Mouse (Mus musculus) embryonic facial prominence, embryonic 14.5 days (tissue): Measurements from ENCODE around the gene Gas8. TPM values are rescaled to one million over a fixed set of nuclear protein-coding genes. Genes with fewer than 3 reads are reported as not detected.
"Not testable (repeated sequence)": the region's sequence is repeated elsewhere in the genome, so short reads cannot be mapped to it uniquely, and the experiment has no call there.

Experiments
- ATAC-seq: fragments of 200-750 bp; cut with Nextera tagmentation; 2 replicates; pipeline ENCODE4 v1.8.0; 2017; ENCODE audit warnings: low read depth, moderate number of reproducible peaks, moderate TSS enrichment
- DNase-seq: peaks from one replicate; pipeline ENCODE4 v3.0.0-alpha.2; 2015; ENCODE audit warnings: low spot score
- H3K27ac ChIP-seq: fragments of 300-500 bp; sonication (generic); replicated peaks from 2 replicates; pipeline ENCODE4 v1.5.1; 2014; ENCODE audit warnings: low read depth, mild to moderate bottlenecking, low read length, moderate library complexity
- H3K27me3 ChIP-seq: fragments of 300-500 bp; sonication (generic); replicated peaks from 2 replicates; pipeline ENCODE4 v1.6.1; 2014; ENCODE audit warnings: low read length; ENCODE audit not compliant: control insufficient read depth, insufficient read depth
- H3K36me3 ChIP-seq: fragments of 300-500 bp; sonication (generic); 2 replicates; pipeline ENCODE4 v1.6.1; 2014; ENCODE audit warnings: low read length, mixed read lengths; ENCODE audit not compliant: control insufficient read depth, insufficient read depth
- H3K4me1 ChIP-seq: fragments of 300-500 bp; sonication (generic); 2 replicates; pipeline ENCODE4 v1.6.1; 2014; ENCODE audit warnings: antibody characterized with exemption, low read length; ENCODE audit not compliant: control insufficient read depth, insufficient read depth
- H3K4me2 ChIP-seq: fragments of 300-500 bp; sonication (generic); 2 replicates; pipeline ENCODE4 v1.6.1; 2014; ENCODE audit warnings: low read depth, mild to moderate bottlenecking, low read length, moderate library complexity, mixed read lengths
- H3K4me3 ChIP-seq: fragments of 300-500 bp; sonication (generic); 2 replicates; pipeline ENCODE4 v1.5.1; 2014; ENCODE audit warnings: low read depth, mild to moderate bottlenecking, low read length
- H3K9ac ChIP-seq: fragments of 300-500 bp; sonication (generic); 2 replicates; pipeline ENCODE4 v1.6.1; 2014; ENCODE audit warnings: low read depth, mild to moderate bottlenecking, low read length, moderate library complexity, mixed read lengths
- H3K9me3 ChIP-seq: fragments of 300-500 bp; sonication (generic); 2 replicates; pipeline ENCODE4 v1.6.1; 2016; ENCODE audit warnings: low read length; ENCODE audit not compliant: control insufficient read depth
- WGBS: fragments of 180-500 bp; shearing (Covaris S2); extraction: QIAGEN DNeasy Blood & Tissue Kit; methylation state at CpG from one replicate; pipeline ENCODE4 v1.1.7; 2014; 5-methylcytosine and 5-hydroxymethylcytosine counted together
- polyA plus RNA-seq: library from polyadenylated mRNA; unstranded; fragments of >200 nt; fragmentation: Nextera tagmentation; extraction: Ambion mirVana; gene quantifications from 2 replicates; pipeline ENCODE4 v1.2.1, GENCODE M21; 2014

Gene Gas8
- polyA plus RNA-seq, 1 experiment from 2014 or later, result 27.1 TPM

GRCm38 (mm10) chr8:123507153-123507552, 11.5 kb upstream of the Gas8 start:
- Histone ChIP-seq H3K4me3 (no peak overlapping the region), H3K4me1 (no peaks in the 10 kb centered on the region), H3K9ac (no peak overlapping the region), H3K9me3 (no peaks in the 10 kb centered on the region), H3K27me3 (no peaks in the 10 kb centered on the region), H3K36me3 (peaks cover 71% of the 10 kb centered on the region), H3K27ac (no peak overlapping the region), H3K4me2 (no peak overlapping the region)
- DNase-seq, result no peak
- no peak for ATAC-seq
- 82% methylated on average over 5 of the region's 5 CpGs for WGBS

- Histone ChIP-seq H3K4me2 (no peak overlapping the region), H3K9me3 (no peaks in the 10 kb centered on the region), H3K27me3 (peaks cover 13% of the 10 kb centered on the region), H3K36me3 (peaks cover 34% of the 10 kb centered on the region), H3K27ac (no peak overlapping the region), H3K4me3 (no peak overlapping the region), H3K4me1 (peaks cover 11% of the 10 kb centered on the region; the same call in 1 of the 2 replicates), H3K9ac (no peak overlapping the region)
- WGBS, result 67% methylated on average over 5 of the region's 5 CpGs
- no peak for ATAC-seq
- peak; percentile 24 for DNase-seq
These were observed 7.8 kb upstream of the Gas8 start for GRCm38 (mm10) chr8:123510819-123511218.

GRCm38 (mm10) chr8:123514136-123514535, 4.5 kb upstream of the Gas8 start:
- Histone ChIP-seq H3K4me2 (peak overlapping the region; percentile 93), H3K4me1 (peaks cover 16% of the 10 kb centered on the region), H3K9me3 (no peaks in the 10 kb centered on the region), H3K27me3 (peaks cover 19% of the 10 kb centered on the region), H3K27ac (no peak overlapping the region), H3K9ac (peak overlapping the region; percentile 66), H3K4me3 (peak overlapping the region; percentile 64), H3K36me3 (peaks cover 6% of the 10 kb centered on the region; the same call in 1 of the 2 replicates)
- DNase-seq (no peak), ATAC-seq (no peak)
- WGBS, result 4% methylated on average over 9 of the region's 9 CpGs

- H3K4me2 ChIP-seq, result peak within 1 kb of the TSS; percentile 93
- H3K27me3 ChIP-seq, result peaks cover 19% of the 10 kb centered on the region
- H3K36me3 ChIP-seq, result no peaks in the 10 kb centered on the region; the same call in 1 of the 2 replicates
- DNase-seq (peak; percentile 65), ATAC-seq (peak; percentile 59)
- H3K27ac ChIP-seq, result 0 out of 2 replicates have a peak within 1 kb of the TSS, but pooled peaks have one; percentile 21
- H3K4me3 ChIP-seq, result peak within 1 kb of the TSS; percentile 64
- peak within 1 kb of the TSS; percentile 66 for H3K9ac ChIP-seq
- under 1% methylated on average over 32 of the region's 63 CpGs for WGBS
- H3K4me1 ChIP-seq, result peaks cover 22% of the 10 kb centered on the region
- H3K9me3 ChIP-seq, result no peaks in the 10 kb centered on the region
These were observed 3.7 kb upstream of the Gas8 start, which contains the start of gene Dbndd1 for GRCm38 (mm10) chr8:123514781-123515539. Dbndd1 (minus strand) TSS chr8:123515463.

- 2% methylated on average over 8 of the region's 11 CpGs for WGBS
- peaks cover 2% of the 10 kb centered on the region; the same call in 1 of the 2 replicates for H3K36me3 ChIP-seq
- peak overlapping the region; percentile 64 for H3K4me3 ChIP-seq
- H3K9ac ChIP-seq, result no peak overlapping the region; the same call in 1 of the 2 replicates
- peaks cover 22% of the 10 kb centered on the region for H3K4me1 ChIP-seq
- peak overlapping the region; percentile 93 for H3K4me2 ChIP-seq
- DNase-seq (no peak), ATAC-seq (no peak)
- no peak overlapping the region for H3K27ac ChIP-seq
- peaks cover 19% of the 10 kb centered on the region for H3K27me3 ChIP-seq
- H3K9me3 ChIP-seq, result no peaks in the 10 kb centered on the region
These were observed 3.1 kb upstream of the Gas8 start for GRCm38 (mm10) chr8:123515540-123515897.

GRCm38 (mm10) chr8:123516596-123516995, 2.0 kb upstream of the Gas8 start:
- Histone ChIP-seq H3K9me3 (no peaks in the 10 kb centered on the region), H3K36me3 (peaks cover 11% of the 10 kb centered on the region; the same call in 1 of the 2 replicates), H3K27ac (no peak overlapping the region), H3K4me1 (peaks cover 22% of the 10 kb centered on the region), H3K4me3 (no peak overlapping the region), H3K27me3 (peaks cover 19% of the 10 kb centered on the region), H3K4me2 (no peak overlapping the region), H3K9ac (no peak overlapping the region)
- WGBS, result 23% methylated on average over 2 of the region's 2 CpGs
- DNase-seq (no peak), ATAC-seq (no peak)

GRCm38 (mm10) chr8:123518172-123518571, 462 bp upstream of the Gas8 start:
- Histone ChIP-seq H3K27me3 (peaks cover 13% of the 10 kb centered on the region), H3K27ac (no peak overlapping the region), H3K4me2 (peak overlapping the region; percentile 86), H3K4me1 (peaks cover 22% of the 10 kb centered on the region), H3K36me3 (peaks cover 22% of the 10 kb centered on the region; the same call in 1 of the 2 replicates), H3K9me3 (no peaks in the 10 kb centered on the region), H3K4me3 (peak overlapping the region; percentile 60), H3K9ac (peak overlapping the region; percentile 46; the same call in 1 of the 2 replicates)
- 29% methylated on average over 10 of the region's 10 CpGs for WGBS
- DNase-seq, result no peak
- ATAC-seq, result no peak

DNA sequence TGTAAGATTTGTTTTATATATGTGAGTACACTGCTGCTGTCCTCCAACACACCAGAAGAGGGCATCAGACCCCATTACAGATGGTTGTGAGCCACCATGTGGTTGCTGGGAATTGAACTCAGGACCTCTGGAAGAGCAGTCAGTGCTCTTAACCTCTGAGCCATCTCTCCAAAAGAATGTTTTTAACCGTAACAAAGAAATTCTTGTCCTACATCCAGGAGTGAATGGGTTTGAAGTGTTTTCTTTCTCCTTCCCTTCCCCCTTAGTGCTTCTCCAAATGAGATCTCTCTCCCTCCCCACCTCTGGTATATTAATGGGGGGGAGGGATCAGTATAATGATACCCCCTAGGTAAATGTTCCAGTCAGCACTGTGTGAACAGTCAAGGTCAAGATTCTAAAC, 1.4 kb downstream of the Gas8 start:
- Histone ChIP-seq H3K36me3 (peaks cover 40% of the 10 kb centered on the region), H3K4me1 (peaks cover 14% of the 10 kb centered on the region)
- not testable (repeated sequence) for ATAC-seq, H3K9me3 ChIP-seq, H3K4me2 ChIP-seq, H3K4me3 ChIP-seq, H3K27me3 ChIP-seq, H3K9ac ChIP-seq, H3K27ac ChIP-seq, DNase-seq
- 91% methylated on average over 1 of the region's 1 CpGs for WGBS
